Mouse (Mus musculus) neural tube, embryonic 12.5 days (tissue): ENCODE measurements around the gene Stk38. TPM values are rescaled to one million over a fixed set of nuclear protein-coding genes. Genes with fewer than 3 reads are reported as not detected.

Source experiments
- ATAC-seq: fragments of 200-750 bp; cut with Nextera tagmentation; 2 replicates; pipeline ENCODE4 v1.8.0; 2017; ENCODE audit warnings: low read depth, mild to moderate bottlenecking, moderate TSS enrichment, moderate library complexity; ENCODE audit not compliant: low FRiP score
- H3K27ac ChIP-seq: fragments of 300-500 bp; sonication (generic); 2 replicates; pipeline ENCODE4 v1.5.1; 2016
- H3K27me3 ChIP-seq: fragments of 300-500 bp; sonication (generic); replicated peaks from 2 replicates; pipeline ENCODE4 v1.6.1; 2016; ENCODE audit warnings: mild to moderate bottlenecking
- H3K36me3 ChIP-seq: fragments of 300-500 bp; sonication (generic); 2 replicates; pipeline ENCODE4 v1.6.1; 2016; ENCODE audit warnings: mild to moderate bottlenecking
- H3K4me1 ChIP-seq: fragments of 300-500 bp; sonication (generic); 2 replicates; pipeline ENCODE4 v1.6.1; 2016
- H3K4me2 ChIP-seq: fragments of 300-500 bp; sonication (generic); replicated peaks from 2 replicates; pipeline ENCODE4 v1.6.1; 2016; ENCODE audit warnings: mild to moderate bottlenecking
- H3K4me3 ChIP-seq: fragments of 300-500 bp; sonication (generic); 2 replicates; pipeline ENCODE4 v1.5.1; 2016
- H3K9ac ChIP-seq: fragments of 300-500 bp; sonication (generic); 2 replicates; pipeline ENCODE4 v1.6.1; 2016; ENCODE audit warnings: mild to moderate bottlenecking
- H3K9me3 ChIP-seq: fragments of 300-500 bp; sonication (generic); 2 replicates; pipeline ENCODE4 v1.6.1; 2016; ENCODE audit warnings: mild to moderate bottlenecking
- WGBS: fragments of 180-500 bp; shearing (Covaris S2); methylation state at CpG from one replicate; pipeline ENCODE4 v1.1.7; 2016; 5-methylcytosine and 5-hydroxymethylcytosine counted together
- polyA plus RNA-seq: library from polyadenylated mRNA; unstranded; fragments of >200 nt; fragmentation: Nextera tagmentation; extraction: Ambion mirVana; gene quantifications from 2 replicates; pipeline ENCODE4 v1.2.1, GENCODE M21; 2016

Stk38 gene
- polyA plus RNA-seq, 1 experiment from 2014 or later: 157 TPM

DNA sequence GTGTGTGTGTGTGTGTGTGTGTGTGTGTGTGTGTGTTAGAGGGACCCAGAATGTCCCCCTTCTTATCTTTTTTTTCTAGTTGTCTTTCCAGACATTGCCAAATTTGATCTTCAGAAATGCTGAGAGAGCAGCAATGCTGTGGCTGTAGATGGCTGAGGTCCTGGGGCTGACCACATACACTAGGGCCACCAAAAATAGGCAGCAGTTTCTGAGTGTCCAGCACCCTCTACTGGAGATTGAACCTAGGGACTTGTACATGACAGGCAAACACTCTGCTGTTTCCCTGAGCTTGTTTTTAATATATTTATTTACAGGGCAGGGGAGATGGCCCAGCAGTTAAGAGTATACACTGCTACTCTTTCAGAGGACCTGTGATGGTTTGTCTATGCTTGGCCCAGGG is 12.6 kb upstream of the Stk38 start:
- no peak for ATAC-seq
- H3K9me3 ChIP-seq: no peaks in the 10 kb centered on the region
- no peaks in the 10 kb centered on the region for H3K36me3 ChIP-seq
- H3K4me3 ChIP-seq: no peak overlapping the region
- no peak overlapping the region for H3K9ac ChIP-seq
- no peak overlapping the region for H3K4me2 ChIP-seq
- H3K27me3 ChIP-seq: no peaks in the 10 kb centered on the region; the same call in 1 of the 2 replicates
- no peak overlapping the region for H3K27ac ChIP-seq
- 0 out of 2 replicates have a peak, but pooled peaks cover 6% of the 10 kb centered on the region for H3K4me1 ChIP-seq

DNA sequence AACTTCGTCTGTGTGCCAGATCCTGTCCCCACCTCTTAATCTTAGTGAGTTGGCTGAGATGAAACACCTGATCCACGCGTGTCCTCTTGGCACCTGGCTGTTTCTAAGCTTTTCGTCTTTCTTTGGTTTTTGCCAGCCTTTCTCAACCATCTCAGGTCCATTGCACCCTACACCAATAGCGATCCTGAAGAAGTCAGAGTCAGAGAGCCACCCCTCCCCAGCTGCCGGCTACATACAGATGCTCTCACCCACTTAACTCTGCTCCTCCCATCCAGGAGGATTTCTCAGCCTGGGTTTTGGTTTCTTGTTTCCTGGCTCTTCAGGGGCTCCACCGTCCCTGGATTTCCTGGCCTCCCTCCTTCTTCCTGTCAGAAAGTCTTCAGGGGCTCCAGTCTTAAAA is 11.6 kb upstream of the Stk38 start:
- H3K4me1 ChIP-seq: no peaks in the 10 kb centered on the region
- H3K27me3 ChIP-seq: no peaks in the 10 kb centered on the region
- ATAC-seq: no peak
- no peak overlapping the region for H3K9ac ChIP-seq
- H3K4me2 ChIP-seq: no peak overlapping the region
- no peaks in the 10 kb centered on the region for H3K36me3 ChIP-seq
- no peak overlapping the region for H3K4me3 ChIP-seq
- no peaks in the 10 kb centered on the region for H3K9me3 ChIP-seq
- H3K27ac ChIP-seq: no peak overlapping the region
- WGBS: 73% methylated on average over 7 of the region's 7 CpGs

DNA sequence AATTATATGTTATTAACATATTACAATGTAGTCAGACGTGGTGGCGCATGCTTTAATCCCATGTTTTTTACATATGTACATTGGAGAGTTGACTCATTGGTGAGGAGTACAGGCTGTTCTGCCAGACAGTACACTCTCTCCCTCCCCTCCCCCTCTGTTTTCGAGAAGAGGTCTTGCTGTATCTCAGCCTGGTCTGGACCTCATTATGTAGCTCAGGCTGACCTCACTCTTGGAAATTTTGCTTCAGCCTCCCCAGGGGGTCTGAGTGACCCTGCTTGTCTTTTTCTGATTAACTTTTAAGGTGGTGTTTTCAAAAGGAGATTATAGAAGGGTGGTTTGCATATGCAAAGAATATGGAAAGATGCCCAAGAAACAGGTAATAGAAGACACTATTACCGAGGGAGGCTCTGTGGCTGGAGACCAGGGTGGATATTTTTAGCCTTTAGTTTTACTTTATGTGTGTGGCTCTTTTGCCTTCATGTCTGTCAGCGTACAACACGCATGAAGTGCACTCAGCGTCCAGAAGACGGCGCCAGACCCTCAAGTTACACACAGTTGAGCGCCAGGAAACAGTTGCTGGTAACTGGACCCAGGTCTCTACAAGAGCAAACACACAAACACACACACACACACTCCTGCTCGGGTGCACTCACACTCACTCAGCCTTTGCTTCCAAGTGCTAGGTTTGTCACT is 10.6 kb upstream of the Stk38 start:
- Histone ChIP-seq H3K4me2 (no peak overlapping the region), H3K9ac (no peak overlapping the region), H3K27me3 (no peaks in the 10 kb centered on the region), H3K4me3 (no peak overlapping the region), H3K4me1 (no peaks in the 10 kb centered on the region), H3K27ac (no peak overlapping the region), H3K36me3 (no peaks in the 10 kb centered on the region), H3K9me3 (no peaks in the 10 kb centered on the region)
- ATAC-seq: no peak
- 52% methylated on average over 11 of the region's 11 CpGs for WGBS

DNA sequence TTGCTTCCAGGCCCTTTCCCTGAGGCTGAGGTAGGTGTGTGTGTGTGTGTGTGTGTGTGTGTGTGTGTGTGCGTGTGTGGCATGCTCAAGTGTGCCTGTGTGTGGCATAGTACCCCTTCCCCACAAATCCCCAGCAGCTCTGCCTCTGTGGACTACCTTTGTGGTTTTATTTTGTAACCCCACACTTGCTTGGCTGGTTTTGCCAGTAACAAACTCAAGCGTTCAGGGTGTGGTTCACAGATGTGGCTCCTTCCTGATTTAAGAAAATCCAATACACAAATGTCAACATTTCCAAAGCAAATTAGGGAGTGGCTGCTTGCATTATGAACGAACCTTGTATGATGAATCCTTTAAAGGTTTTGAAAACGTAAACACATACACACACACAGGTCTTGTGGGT is 8.9 kb upstream of the Stk38 start:
- H3K4me3 ChIP-seq: no peak overlapping the region
- WGBS: 90% methylated on average over 4 of the region's 4 CpGs
- H3K27me3 ChIP-seq: no peaks in the 10 kb centered on the region
- no peak overlapping the region for H3K27ac ChIP-seq
- no peak overlapping the region for H3K4me2 ChIP-seq
- no peak for ATAC-seq
- H3K36me3 ChIP-seq: no peaks in the 10 kb centered on the region
- H3K4me1 ChIP-seq: no peaks in the 10 kb centered on the region
- no peaks in the 10 kb centered on the region for H3K9me3 ChIP-seq
- H3K9ac ChIP-seq: no peak overlapping the region

DNA sequence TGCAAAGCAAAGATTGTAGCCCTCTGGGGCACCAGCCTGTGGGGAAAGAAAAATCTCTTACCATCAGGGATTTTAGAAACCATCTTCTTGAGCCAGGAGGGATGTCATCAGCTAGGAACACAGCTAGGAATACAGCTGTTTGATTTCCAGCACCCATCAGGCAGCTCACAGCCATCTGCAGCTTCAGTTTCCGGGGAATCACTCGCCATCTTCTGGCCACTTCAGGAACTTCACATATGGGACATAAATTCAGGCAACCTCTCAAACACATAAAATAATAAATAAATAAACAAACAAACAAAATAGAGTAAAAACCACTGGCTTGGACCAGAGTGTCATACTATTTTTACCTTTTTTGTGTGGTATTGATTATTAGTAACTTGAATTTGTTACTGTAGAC is 7.8 kb upstream of the Stk38 start:
- H3K4me1 ChIP-seq: no peaks in the 10 kb centered on the region
- H3K27me3 ChIP-seq: no peaks in the 10 kb centered on the region
- no peaks in the 10 kb centered on the region for H3K9me3 ChIP-seq
- no peak for ATAC-seq
- no peak overlapping the region for H3K4me3 ChIP-seq
- H3K36me3 ChIP-seq: no peaks in the 10 kb centered on the region
- H3K4me2 ChIP-seq: no peak overlapping the region
- 25% methylated on average over 2 of the region's 2 CpGs for WGBS
- no peak overlapping the region for H3K27ac ChIP-seq
- H3K9ac ChIP-seq: no peak overlapping the region

DNA sequence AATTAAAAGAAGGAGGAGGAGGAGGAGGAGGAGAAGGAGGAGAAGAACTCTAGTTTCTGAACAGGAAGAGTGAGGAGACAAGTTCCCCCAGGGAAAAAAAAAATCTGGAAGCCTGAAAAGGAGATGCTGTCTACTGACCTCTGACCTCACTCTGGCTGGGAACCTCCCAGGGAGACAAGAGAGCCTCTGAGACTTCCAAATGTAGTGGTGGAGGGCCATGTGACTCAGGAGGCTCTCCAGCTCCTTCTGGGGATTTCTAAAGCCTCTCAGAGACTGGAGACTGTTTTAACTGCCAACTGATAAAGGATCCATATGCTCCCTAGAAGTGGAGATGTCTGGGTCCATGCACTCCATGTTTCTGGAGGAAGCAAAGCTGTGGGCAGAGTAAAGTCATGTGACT is 6.4 kb upstream of the Stk38 start:
- H3K4me1 ChIP-seq: no peaks in the 10 kb centered on the region
- no peaks in the 10 kb centered on the region for H3K9me3 ChIP-seq
- H3K4me3 ChIP-seq: no peak overlapping the region
- no peaks in the 10 kb centered on the region for H3K27me3 ChIP-seq
- H3K27ac ChIP-seq: no peak overlapping the region
- H3K36me3 ChIP-seq: no peaks in the 10 kb centered on the region
- no peak overlapping the region for H3K9ac ChIP-seq
- H3K4me2 ChIP-seq: no peak overlapping the region
- no peak for ATAC-seq

DNA sequence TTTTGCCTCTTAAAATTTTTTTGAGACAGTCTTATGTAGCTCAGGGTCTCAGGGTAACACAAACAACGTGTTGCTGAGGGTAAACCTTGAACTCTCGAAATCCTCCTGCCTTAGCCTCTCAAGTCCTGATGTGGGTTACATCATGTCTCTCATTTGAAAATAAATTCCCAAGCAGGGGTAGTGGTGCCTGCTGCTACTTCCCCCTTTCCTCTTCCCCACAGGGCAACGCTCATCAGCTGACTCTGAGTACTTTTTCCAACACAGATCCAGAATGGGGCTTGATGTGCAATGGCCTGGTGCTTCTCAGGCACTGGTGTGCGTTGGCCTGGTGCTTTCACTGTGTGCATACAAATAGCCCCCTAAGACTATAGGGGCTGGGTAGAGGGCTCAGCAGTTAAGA is 1.4 kb upstream of the Stk38 start:
- Histone ChIP-seq H3K4me1 (peaks cover 17% of the 10 kb centered on the region), H3K9ac (no peak overlapping the region), H3K4me2 (no peak overlapping the region), H3K36me3 (no peaks in the 10 kb centered on the region), H3K27ac (no peak overlapping the region), H3K9me3 (no peaks in the 10 kb centered on the region), H3K27me3 (no peaks in the 10 kb centered on the region), H3K4me3 (no peak overlapping the region)
- WGBS: 90% methylated on average over 4 of the region's 4 CpGs
- no peak for ATAC-seq

DNA sequence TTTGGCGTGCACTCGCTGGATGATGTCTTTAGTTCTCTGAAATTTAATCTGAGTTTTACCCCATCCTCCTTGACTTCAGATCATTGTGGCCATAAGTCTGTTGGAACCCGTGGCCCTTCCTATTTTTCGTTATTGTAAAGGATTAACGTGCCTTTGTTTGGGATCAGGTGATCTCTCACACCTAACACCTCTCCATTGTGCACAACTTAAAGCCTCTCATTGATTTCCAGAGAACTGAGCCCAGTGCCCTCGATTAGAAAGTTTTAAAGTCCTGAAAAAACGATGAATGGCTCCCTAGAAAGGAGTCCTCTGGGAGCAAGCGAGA is 493 bp upstream of the Stk38 start:
- WGBS: 17% methylated on average over 8 of the region's 8 CpGs
- no peak for ATAC-seq
- H3K4me3 ChIP-seq: peak overlapping the region; percentile 95
- H3K27me3 ChIP-seq: no peaks in the 10 kb centered on the region
- peak overlapping the region; percentile 97; the same call in 1 of the 2 replicates for H3K9ac ChIP-seq
- peak overlapping the region; percentile 80; the same call in 1 of the 2 replicates for H3K27ac ChIP-seq
- peak overlapping the region; percentile 76 for H3K4me2 ChIP-seq
- no peaks in the 10 kb centered on the region for H3K9me3 ChIP-seq
- peaks cover 17% of the 10 kb centered on the region for H3K4me1 ChIP-seq
- H3K36me3 ChIP-seq: no peaks in the 10 kb centered on the region

DNA sequence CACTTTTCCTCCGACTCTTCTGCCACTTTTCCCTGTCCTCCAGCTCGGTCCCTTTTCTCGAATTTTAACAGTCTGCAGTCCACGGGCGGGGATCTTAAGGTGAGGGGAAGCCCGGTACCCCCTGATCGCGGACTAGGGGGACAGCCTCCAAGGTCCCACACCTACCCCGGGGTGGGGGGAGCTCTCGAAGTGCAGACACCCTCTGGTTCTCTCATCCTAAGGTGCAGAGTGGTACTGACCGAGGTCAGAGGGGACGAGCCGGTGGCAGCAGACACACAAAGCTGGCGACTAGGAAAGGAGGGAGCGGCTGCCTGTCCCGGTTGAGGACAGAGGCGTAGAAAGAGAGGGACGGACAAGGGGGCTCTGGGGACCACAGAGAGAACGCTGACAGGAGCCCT is 553 bp downstream of the Stk38 start:
- WGBS: under 1% methylated on average over 19 of the region's 19 CpGs
- peak; percentile 61; the same call in 1 of the 2 replicates for ATAC-seq
- Histone ChIP-seq H3K9ac (peak overlapping the region; percentile 97), H3K9me3 (no peaks in the 10 kb centered on the region), H3K27me3 (no peaks in the 10 kb centered on the region), H3K36me3 (no peaks in the 10 kb centered on the region), H3K27ac (peak overlapping the region; percentile 80), H3K4me1 (peaks cover 17% of the 10 kb centered on the region), H3K4me3 (peak overlapping the region; percentile 95), H3K4me2 (peak overlapping the region; percentile 76)

DNA sequence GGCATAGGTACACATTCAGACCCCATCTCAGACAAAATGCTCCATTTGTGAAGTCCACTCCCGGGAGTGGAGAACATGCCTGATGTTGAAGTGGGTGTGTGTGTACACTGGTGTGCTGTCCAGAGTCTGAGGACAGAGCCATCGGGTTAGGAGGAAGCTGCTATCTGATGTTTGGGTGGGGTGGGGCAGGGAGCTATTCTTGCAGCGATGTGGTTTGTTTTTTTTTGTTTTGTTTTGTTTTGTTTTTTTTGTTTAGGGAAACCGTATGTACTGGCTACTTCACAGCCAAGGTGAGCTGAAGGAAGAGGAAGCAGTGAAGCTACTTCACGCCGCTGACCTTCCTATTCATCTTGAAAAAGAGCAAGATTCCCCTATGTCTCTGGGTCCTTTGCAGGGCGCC is 983 bp downstream of the Stk38 start:
- peak overlapping the region; percentile 95 for H3K4me3 ChIP-seq
- H3K4me1 ChIP-seq: peaks cover 17% of the 10 kb centered on the region
- H3K36me3 ChIP-seq: no peaks in the 10 kb centered on the region
- H3K4me2 ChIP-seq: peak overlapping the region; percentile 76
- ATAC-seq: no peak
- no peaks in the 10 kb centered on the region for H3K27me3 ChIP-seq
- 13% methylated on average over 7 of the region's 7 CpGs for WGBS
- H3K9me3 ChIP-seq: no peaks in the 10 kb centered on the region
- peak overlapping the region; percentile 97 for H3K9ac ChIP-seq
- H3K27ac ChIP-seq: no peak overlapping the region

DNA sequence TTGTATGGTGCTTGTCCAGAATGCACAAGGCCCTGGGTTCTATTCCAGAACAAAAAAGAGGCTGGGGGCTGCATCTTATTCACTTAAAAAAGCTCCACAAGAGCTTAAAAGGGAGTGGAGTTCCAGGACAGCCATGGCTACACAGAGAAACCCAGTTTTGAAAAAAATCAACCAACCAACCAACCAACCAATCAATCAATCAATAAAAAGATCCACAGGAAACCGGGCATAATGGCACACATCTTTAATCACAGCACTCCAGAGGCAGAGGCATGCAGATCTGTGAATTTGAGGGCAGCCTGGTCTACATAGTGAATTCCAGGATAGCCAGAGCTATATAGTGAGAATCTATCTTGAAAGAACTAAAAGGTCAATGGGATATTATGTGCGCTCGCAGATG is 2.8 kb downstream of the Stk38 start:
- no peak for ATAC-seq
- Histone ChIP-seq H3K27ac (no peak overlapping the region), H3K9ac (no peak overlapping the region), H3K9me3 (no peaks in the 10 kb centered on the region), H3K4me2 (peak overlapping the region; percentile 76; the same call in 1 of the 2 replicates), H3K36me3 (peaks cover 10% of the 10 kb centered on the region), H3K4me1 (peaks cover 17% of the 10 kb centered on the region), H3K27me3 (no peaks in the 10 kb centered on the region), H3K4me3 (no peak overlapping the region)
- WGBS: 93% methylated on average over 3 of the region's 3 CpGs

DNA sequence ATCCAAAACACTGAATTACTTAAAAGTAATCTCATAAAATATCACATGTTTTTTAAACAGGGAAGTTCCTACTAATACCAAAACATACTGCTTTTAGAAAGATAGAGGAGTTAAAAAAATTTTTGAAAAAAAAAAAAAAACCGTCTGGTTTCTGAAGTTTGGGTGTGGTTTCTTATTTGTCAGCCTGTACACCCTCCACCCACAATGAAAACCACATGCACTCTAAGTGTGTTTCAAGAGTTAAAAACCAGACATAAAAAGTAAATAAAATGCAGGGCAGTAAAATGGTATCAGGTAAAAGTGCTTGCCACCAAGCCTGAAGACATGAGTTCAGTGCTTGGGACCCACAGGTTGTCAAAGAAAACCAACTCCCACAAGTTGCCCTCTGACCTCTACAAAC is 4.1 kb downstream of the Stk38 start:
- Histone ChIP-seq H3K9me3 (no peaks in the 10 kb centered on the region), H3K27ac (no peak overlapping the region), H3K9ac (no peak overlapping the region), H3K4me1 (peaks cover 17% of the 10 kb centered on the region), H3K36me3 (peaks cover 23% of the 10 kb centered on the region), H3K27me3 (no peaks in the 10 kb centered on the region), H3K4me3 (no peak overlapping the region), H3K4me2 (no peak overlapping the region)
- 79% methylated on average over 1 of the region's 1 CpGs for WGBS
- ATAC-seq: no peak

DNA sequence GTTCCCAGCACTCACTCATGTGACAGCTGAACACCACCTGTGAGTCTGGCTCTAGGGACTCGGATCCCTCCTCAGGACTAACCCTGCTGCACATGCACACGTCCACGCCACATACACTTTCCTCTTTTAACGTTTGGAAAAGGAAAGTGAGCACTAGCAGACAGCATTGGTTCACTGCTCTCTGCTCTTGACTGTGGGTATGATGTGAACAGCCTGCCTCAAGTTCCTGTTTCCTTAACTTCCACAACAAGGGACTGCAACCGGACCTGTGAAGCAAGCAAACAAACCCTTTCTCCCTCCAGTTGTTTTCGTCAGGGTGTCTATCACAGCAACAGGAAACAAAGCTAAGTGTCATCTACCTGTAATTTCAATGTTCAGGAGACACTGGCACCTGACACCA is 7.3 kb downstream of the Stk38 start:
- H3K9ac ChIP-seq: no peak overlapping the region
- peaks cover 49% of the 10 kb centered on the region for H3K36me3 ChIP-seq
- H3K4me3 ChIP-seq: no peak overlapping the region
- WGBS: 92% methylated on average over 6 of the region's 6 CpGs
- no peaks in the 10 kb centered on the region for H3K9me3 ChIP-seq
- H3K27ac ChIP-seq: no peak overlapping the region
- no peak for ATAC-seq
- no peaks in the 10 kb centered on the region for H3K27me3 ChIP-seq
- peaks cover 5% of the 10 kb centered on the region for H3K4me1 ChIP-seq
- H3K4me2 ChIP-seq: no peak overlapping the region
